Mouse (Mus musculus): ENCODE results near the gene Hes5. TPM values are rescaled to one million over a fixed set of nuclear protein-coding genes. Genes with fewer than 3 reads are reported as not detected.

Gene Hes5
- total RNA-seq, 4 experiments from 2014 or later = not detected

DNA sequence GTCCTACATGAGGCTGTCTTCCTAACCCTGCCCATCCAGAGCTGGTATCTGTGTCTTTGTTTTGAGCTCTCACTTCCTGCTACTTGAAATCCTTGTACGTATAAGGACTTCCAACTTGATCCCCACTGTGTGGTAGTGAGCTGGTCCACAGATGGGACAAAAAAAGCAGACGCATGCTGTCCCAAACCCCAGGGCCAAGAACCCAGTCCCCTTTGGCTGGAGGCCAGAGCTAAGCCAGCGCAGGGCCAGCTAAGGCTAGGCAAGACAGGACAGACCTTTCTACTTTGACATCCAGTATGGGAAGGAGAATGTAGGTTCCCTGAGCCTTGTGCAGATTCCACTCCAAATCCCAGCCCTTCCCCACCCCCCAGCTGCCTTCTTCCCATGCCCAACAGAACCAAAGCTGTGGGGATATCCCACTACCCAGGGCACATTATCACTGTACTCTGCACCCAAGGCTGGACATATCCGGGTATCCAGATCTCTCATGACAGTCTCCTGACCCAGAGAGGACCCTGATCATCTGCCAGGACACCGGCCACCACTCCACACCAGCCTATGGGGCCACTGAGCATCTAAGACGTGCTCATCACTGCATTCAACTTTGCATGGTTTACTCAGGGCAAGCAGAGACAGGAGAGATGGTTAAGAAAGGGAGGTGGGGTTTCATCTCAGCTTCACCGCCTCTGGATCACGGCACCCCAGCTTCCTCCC, 50.7 kb downstream of the Hes5 start:
- DNase-seq (ENCODE audit: low spot score) = no peak

Other genes starting within 250 kb of the Hes5 start
- gene Ttc34, start 123.5 kb upstream of the Hes5 start, total RNA-seq (2022) = under 1 TPM in 3 of 4 experiments, not detected in 1; 0.06 to 0.34 (median 0.11) TPM
- gene Mmel1, start 91.3 kb upstream of the Hes5 start, total RNA-seq (2022) = under 1 TPM in 2 of 4 experiments, not detected in 2; 0.16 to 0.20 TPM
- 100 to 1,000 TPM in 2 of 4 experiments, 10 to 100 TPM in 2; 92.4 to 111 (median 101) TPM for gene Fam213b, start 61.8 kb upstream of the Hes5 start, total RNA-seq (2022)
- 1 to 10 TPM; 4.0 to 9.1 (median 4.5) TPM for gene Tnfrsf14, start 32.4 kb upstream of the Hes5 start, total RNA-seq (2022)
- gene Pank4, start 3.2 kb downstream of the Hes5 start, total RNA-seq (2022) = 10 to 100 TPM; 38.6 to 44.1 (median 41.2) TPM
- gene Plch2, start 95.9 kb downstream of the Hes5 start, total RNA-seq (2022) = under 1 TPM in 1 of 4 experiments, not detected in 3; 0.06 TPM
- 10 to 100 TPM; 18.5 to 26.0 (median 22.6) TPM for gene Pex10, start 106.1 kb downstream of the Hes5 start, total RNA-seq (2022)
- gene Rer1, start 125.5 kb downstream of the Hes5 start, total RNA-seq (2022) = 10 to 100 TPM; 64.2 to 73.4 (median 68.4) TPM
- 1 to 10 TPM in 3 of 4 experiments, under 1 TPM in 1; 0.60 to 4.4 (median 1.8) TPM for gene Morn1, start 125.7 kb downstream of the Hes5 start, total RNA-seq (2022)